Comparison of ENCODE assay signal across 8 mouse cellular contexts in the genomic region with DNA sequence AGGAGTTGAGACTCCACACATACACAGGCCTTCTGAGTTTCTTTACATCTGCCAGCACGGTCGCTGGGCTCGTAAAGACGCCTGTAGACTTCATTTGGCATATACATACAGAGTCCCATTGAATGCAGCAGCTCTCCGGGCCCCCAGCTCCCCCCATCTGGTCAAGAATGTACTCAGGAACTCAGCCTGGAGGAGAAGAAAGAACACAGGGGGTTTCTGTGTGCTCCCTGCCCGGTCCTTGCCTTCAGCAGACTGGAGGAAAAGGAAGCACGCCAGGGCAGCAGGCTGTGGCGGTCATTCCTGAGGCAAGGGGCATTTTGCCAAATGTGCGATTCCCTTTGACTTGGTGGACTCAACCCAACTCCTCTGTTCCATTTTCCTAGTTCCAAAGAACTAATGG. TPM values are rescaled to one million over a fixed set of nuclear protein-coding genes. Genes with fewer than 3 reads are reported as not detected.
DNase-seq lines count a peak whose midpoint lies in the region; ATAC-seq and TF ChIP-seq lines count a peak whose summit lies in the region.

No protein-coding gene starts in this region.

- no peak overlapping the region; the same call in 1 of the 2 replicates for H3K9ac ChIP-seq in embryonic facial prominence, embryonic 12.5 days
- no peak overlapping the region for H3K9ac ChIP-seq in heart, embryonic 15.5 days
- no peak overlapping the region for H3K9ac ChIP-seq in midbrain, postnatal 0 days (replicated peaks; ENCODE audit: low read length, poor library complexity, severe bottlenecking)

- 44% methylated on average over 9 of the region's 9 CpGs for WGBS in embryonic facial prominence, embryonic 12.5 days
- 66% methylated on average over 9 of the region's 9 CpGs for WGBS in heart, embryonic 15.5 days
- WGBS in midbrain, postnatal 0 days: 70% methylated on average over 9 of the region's 9 CpGs

- TF ChIP-seq CTCF in midbrain, postnatal 0 days (IDR thresholded peaks at IDR 0.05): no peak

- H3K4me3 ChIP-seq in embryonic facial prominence, embryonic 12.5 days: no peak overlapping the region
- H3K4me3 ChIP-seq in heart, embryonic 15.5 days: no peak overlapping the region
- no peak overlapping the region for H3K4me3 ChIP-seq in midbrain, postnatal 0 days (ENCODE audit: low read depth, low read length)

- intact Hi-C loops in left cerebral cortex, postnatal 10 days (cut with DNase I): no loop called here
- intact Hi-C loops in left cerebral cortex, postnatal 36 days (cut with DNase I): no loop called here

- no peaks in the 10 kb centered on the region for H3K27me3 ChIP-seq in embryonic facial prominence, embryonic 12.5 days
- H3K27me3 ChIP-seq in heart, embryonic 15.5 days: no peaks in the 10 kb centered on the region
- H3K27me3 ChIP-seq in midbrain, postnatal 0 days (ENCODE audit: insufficient read depth, low read length): no peaks in the 10 kb centered on the region

- H3K4me1 ChIP-seq in embryonic facial prominence, embryonic 12.5 days: peaks cover 56% of the 10 kb centered on the region
- peaks cover 18% of the 10 kb centered on the region; the same call in 1 of the 2 replicates for H3K4me1 ChIP-seq in heart, embryonic 15.5 days (replicated peaks)
- no peaks in the 10 kb centered on the region for H3K4me1 ChIP-seq in midbrain, postnatal 0 days (ENCODE audit: insufficient read depth, low read length)

- H3K36me3 ChIP-seq in embryonic facial prominence, embryonic 12.5 days: peaks cover 20% of the 10 kb centered on the region; the same call in 1 of the 2 replicates
- no peaks in the 10 kb centered on the region for H3K36me3 ChIP-seq in heart, embryonic 15.5 days
- no peaks in the 10 kb centered on the region for H3K36me3 ChIP-seq in midbrain, postnatal 0 days (ENCODE audit: insufficient read depth, low read length)

- DNase-seq in left cerebral cortex, postnatal 10 days (ENCODE audit: extremely low spot score in 1 of 2, low spot score in 2 of 2): peak; percentile 60 to 83
- DNase-seq in left cerebral cortex, postnatal 36 days (ENCODE audit: low spot score in 2 of 2): no peak
- DNase-seq in layer of hippocampus, adult 18-20 months (ENCODE audit: low spot score in 2 of 2): peak; percentile 16 to 21
- DNase-seq in midbrain, postnatal 0 days (ENCODE audit: low spot score): peak; percentile 82
- DNase-seq in thymus, postnatal 14 days: no peak
- DNase-seq in T-cell, adult 2 months (ENCODE audit: low spot score): no peak

- ATAC-seq in embryonic facial prominence, embryonic 12.5 days (ENCODE audit: insufficient number of reproducible peaks, insufficient read depth, low FRiP score, low TSS enrichment): no peak
- peak; percentile 68 for ATAC-seq in heart, embryonic 15.5 days (replicated peaks; ENCODE audit: insufficient number of reproducible peaks, insufficient read depth, low FRiP score, low read depth)
- no peak for ATAC-seq in midbrain, postnatal 0 days (ENCODE audit: low FRiP score)

- peak overlapping the region; percentile 75 for H3K27ac ChIP-seq in embryonic facial prominence, embryonic 12.5 days
- H3K27ac ChIP-seq in heart, embryonic 15.5 days: peak overlapping the region; percentile 28
- H3K27ac ChIP-seq in midbrain, postnatal 0 days (ENCODE audit: low read depth, low read length): no peak overlapping the region

- H3K9me3 ChIP-seq in embryonic facial prominence, embryonic 12.5 days: no peaks in the 10 kb centered on the region
- no peaks in the 10 kb centered on the region for H3K9me3 ChIP-seq in heart, embryonic 15.5 days (replicated peaks)
- H3K9me3 ChIP-seq in midbrain, postnatal 0 days (ENCODE audit: low read length): no peaks in the 10 kb centered on the region

- H3K4me2 ChIP-seq in embryonic facial prominence, embryonic 12.5 days (replicated peaks): no peak overlapping the region
- H3K4me2 ChIP-seq in heart, embryonic 15.5 days: no peak overlapping the region
- H3K4me2 ChIP-seq in midbrain, postnatal 0 days (ENCODE audit: low read depth, low read length, poor library complexity, severe bottlenecking): no peak overlapping the region

RNA-seq across cellular contexts. Expression of a gene that starts 20.2 kb away (rescaled TPM):
- total RNA-seq in left cerebral cortex, postnatal 10 days (2021): 1 to 10 TPM; 3.4 to 3.6 TPM
- total RNA-seq in left cerebral cortex, postnatal 36 days (2021): 1 to 10 TPM; 3.5 to 3.7 TPM
- 50.2 and 53.1 TPM in 2 replicates for polyA plus RNA-seq in embryonic facial prominence, embryonic 12.5 days (2016; fragmentation: Nextera tagmentation; extraction: Ambion mirVana)
- polyA plus RNA-seq in heart, embryonic 15.5 days (2015; fragmentation: Nextera tagmentation; extraction: Ambion mirVana): 12.6 and 19.5 TPM in 2 replicates
- 1 to 10 TPM; 3.2 to 3.5 TPM for total RNA-seq in layer of hippocampus, adult 18-20 months (2021)
- 0.80 and 3.1 TPM in 2 replicates for total RNA-seq in midbrain, postnatal 0 days (2014; rRNA removed)
- polyA plus RNA-seq in midbrain, postnatal 0 days (2015; fragmentation: Nextera tagmentation; extraction: Ambion mirVana): 5.8 and 6.0 TPM in 2 replicates

Comparison
In these comparisons a context has a peak if more than half of its experiments do, and no peak if none do; other contexts are left out.
1. DNase-seq: peak in left cerebral cortex, postnatal 10 days (2 of 2), layer of hippocampus, adult 18-20 months (2 of 2) and midbrain, postnatal 0 days (single experiment); none in left cerebral cortex, postnatal 36 days (0 of 2), thymus, postnatal 14 days (single experiment) and T-cell, adult 2 months (single experiment).